Mouse (Mus musculus) forebrain, embryonic 10.5 days (tissue): Measurements from ENCODE around the gene Ubr4. TPM values are rescaled to one million over a fixed set of nuclear protein-coding genes. Genes with fewer than 3 reads are reported as not detected.

Experiments
- DNase-seq: peaks from one replicate; pipeline ENCODE4 v3.0.0-alpha.2; 2017; ENCODE audit warnings: low spot score; ENCODE audit errors: extremely low spot score
- H3K27ac ChIP-seq: fragments of 300-500 bp; sonication (generic); 2 replicates; pipeline ENCODE4 v1.5.1; 2016; ENCODE audit warnings: mild to moderate bottlenecking
- H3K27me3 ChIP-seq: fragments of 300-500 bp; sonication (generic); 2 replicates; pipeline ENCODE4 v1.6.1; 2016; ENCODE audit warnings: mild to moderate bottlenecking; ENCODE audit not compliant: poor library complexity, severe bottlenecking
- H3K36me3 ChIP-seq: fragments of 300-500 bp; sonication (generic); replicated peaks from 2 replicates; pipeline ENCODE4 v1.6.1; 2016; ENCODE audit warnings: mild to moderate bottlenecking, moderate library complexity
- H3K4me1 ChIP-seq: fragments of 300-500 bp; sonication (generic); 2 replicates; pipeline ENCODE4 v1.6.1; 2016
- H3K4me3 ChIP-seq: fragments of 300-500 bp; sonication (generic); 2 replicates; pipeline ENCODE4 v1.5.1; 2016; ENCODE audit warnings: mild to moderate bottlenecking, moderate library complexity
- H3K9me3 ChIP-seq: fragments of 300-500 bp; sonication (generic); 2 replicates; pipeline ENCODE4 v1.6.1; 2016; ENCODE audit warnings: mild to moderate bottlenecking, moderate library complexity
- WGBS: fragments of 180-500 bp; shearing (Covaris S2); methylation state at CpG from one replicate; pipeline ENCODE4 v1.1.7; 2016; 5-methylcytosine and 5-hydroxymethylcytosine counted together
- polyA plus RNA-seq: library from polyadenylated mRNA; unstranded; fragments of >200 nt; fragmentation: Nextera tagmentation; extraction: Ambion mirVana; gene quantifications from 2 replicates; pipeline ENCODE4 v1.2.1, GENCODE M21; 2016

Ubr4 gene
- polyA plus RNA-seq, 1 experiment from 2014 or later, result 63.4 TPM

DNA sequence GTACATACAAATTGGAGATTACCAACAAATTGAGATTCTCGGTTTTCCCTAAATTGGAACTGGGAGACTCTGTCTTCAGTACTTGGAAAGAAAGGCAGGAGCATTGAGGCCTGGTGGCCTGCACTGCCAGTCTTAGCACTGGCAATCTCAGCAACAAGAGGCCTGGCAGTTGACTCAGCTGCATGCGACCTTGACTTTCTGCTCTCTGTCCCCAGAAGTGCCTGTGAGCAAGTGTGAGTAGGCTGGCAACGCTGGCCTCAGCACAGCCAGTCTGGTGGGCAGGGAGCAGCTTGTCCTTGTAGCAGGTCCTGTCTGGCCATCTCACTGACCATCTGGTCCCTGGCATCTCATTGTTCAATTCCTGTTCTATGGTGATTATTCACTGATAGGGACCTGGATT lies 58.9 kb downstream of the Ubr4 start:
- Histone ChIP-seq H3K4me1 (no peaks in the 10 kb centered on the region), H3K4me3 (no peak overlapping the region), H3K36me3 (peaks cover 100% of the 10 kb centered on the region), H3K9me3 (no peaks in the 10 kb centered on the region), H3K27me3 (no peaks in the 10 kb centered on the region), H3K27ac (no peak overlapping the region)
- no peak for DNase-seq
- WGBS, result 93% methylated on average over 3 of the region's 3 CpGs

DNA sequence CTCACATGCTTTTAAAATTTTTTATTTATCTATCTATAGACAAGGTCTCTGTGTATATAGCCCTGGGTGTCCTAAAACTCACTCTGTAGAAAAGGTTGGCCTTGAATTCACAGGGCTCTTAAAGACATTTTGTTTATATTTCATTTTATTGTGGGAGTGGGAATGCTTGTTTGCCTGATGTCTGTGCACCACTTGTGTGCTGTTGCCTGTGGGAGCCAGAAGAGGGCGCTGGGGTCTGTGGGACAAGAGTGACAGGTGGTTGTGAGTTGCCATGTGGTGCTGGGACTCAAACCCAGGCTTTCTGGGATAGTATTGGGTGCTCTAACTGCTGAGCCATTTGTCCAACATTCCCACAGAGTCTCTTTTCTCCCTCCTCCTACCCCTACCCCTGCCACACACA lies 65.5 kb downstream of the Ubr4 start:
- no peak overlapping the region for H3K4me3 ChIP-seq

DNA sequence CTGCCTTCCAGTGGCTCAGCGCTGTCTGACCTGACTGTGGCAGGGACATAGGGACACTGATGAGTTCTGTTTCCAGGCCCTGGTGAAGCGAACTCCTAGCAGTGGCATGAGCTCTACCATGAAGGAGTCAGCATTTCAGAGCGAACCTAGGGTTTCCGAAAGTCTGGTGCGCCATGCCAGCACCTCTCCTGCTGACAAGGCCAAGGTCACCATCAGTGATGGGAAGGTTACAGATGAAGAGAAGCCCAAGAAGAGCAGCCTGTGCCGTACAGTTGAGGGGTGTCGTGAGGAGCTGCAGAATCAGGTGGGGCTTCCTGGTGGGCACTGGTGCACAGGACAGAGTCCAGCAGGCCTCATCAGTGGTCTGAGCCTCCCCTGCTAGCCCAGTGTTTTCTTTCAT lies 69.2 kb downstream of the Ubr4 start:
- no peak overlapping the region for H3K4me3 ChIP-seq
- no peak overlapping the region for H3K27ac ChIP-seq
- H3K4me1 ChIP-seq, result no peaks in the 10 kb centered on the region
- 93% methylated on average over 7 of the region's 7 CpGs for WGBS
- H3K36me3 ChIP-seq, result peaks cover 100% of the 10 kb centered on the region
- H3K27me3 ChIP-seq, result no peaks in the 10 kb centered on the region
- H3K9me3 ChIP-seq, result no peaks in the 10 kb centered on the region
- DNase-seq, result no peak

More for the DNA sequence above, 65.5 kb downstream of the Ubr4 start:
- Histone ChIP-seq H3K27ac (no peak overlapping the region), H3K36me3 (peaks cover 100% of the 10 kb centered on the region), H3K27me3 (no peaks in the 10 kb centered on the region), H3K9me3 (no peaks in the 10 kb centered on the region), H3K4me1 (no peaks in the 10 kb centered on the region)
- 44% methylated on average over 1 of the region's 1 CpGs for WGBS
- no peak for DNase-seq

DNA sequence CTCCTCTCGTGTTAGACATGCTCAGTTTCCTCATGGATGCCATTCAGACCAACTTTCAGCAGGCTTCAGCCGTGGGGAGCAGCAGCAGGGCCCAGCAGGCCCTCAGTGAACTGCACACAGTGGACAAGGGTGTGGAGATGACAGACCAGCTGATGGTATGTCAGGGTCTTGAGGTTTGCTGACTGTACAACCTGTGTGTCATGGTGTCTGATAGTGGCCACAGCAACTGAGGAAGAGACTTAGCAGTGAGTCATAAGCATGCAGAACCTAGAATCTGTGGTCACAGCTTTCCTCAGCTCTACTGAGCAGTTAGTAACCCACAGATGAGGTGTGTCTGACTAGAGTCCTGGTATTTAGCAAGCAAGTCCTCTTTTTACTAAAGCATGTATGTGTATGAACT lies 70.0 kb downstream of the Ubr4 start:
- Histone ChIP-seq H3K27me3 (no peaks in the 10 kb centered on the region), H3K27ac (no peak overlapping the region), H3K4me1 (no peaks in the 10 kb centered on the region), H3K9me3 (no peaks in the 10 kb centered on the region), H3K36me3 (peaks cover 100% of the 10 kb centered on the region), H3K4me3 (no peak overlapping the region)
- DNase-seq, result no peak
- 91% methylated on average over 2 of the region's 2 CpGs for WGBS

DNA sequence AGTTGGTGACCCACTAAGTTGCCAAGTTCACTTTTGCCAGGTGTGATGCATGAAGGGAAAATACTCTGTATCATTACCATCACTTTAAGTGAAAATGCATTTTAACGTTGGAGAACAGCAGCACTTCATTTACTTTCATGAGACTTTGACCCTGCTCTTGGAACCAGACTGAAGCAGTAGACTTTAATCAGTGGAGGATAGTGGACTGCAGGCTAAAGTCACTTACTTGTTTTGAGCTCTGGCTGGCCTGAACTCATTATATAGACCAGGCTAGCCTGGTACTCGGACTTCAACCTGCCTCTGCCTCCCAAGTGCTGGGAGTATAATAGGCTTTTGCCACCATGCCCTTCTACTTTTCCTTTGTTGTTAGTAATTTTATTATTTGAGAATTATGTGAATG lies 70.9 kb downstream of the Ubr4 start:
- H3K4me1 ChIP-seq, result no peaks in the 10 kb centered on the region
- no peak overlapping the region for H3K27ac ChIP-seq
- H3K9me3 ChIP-seq, result no peaks in the 10 kb centered on the region
- DNase-seq, result no peak
- WGBS, result 75% methylated on average over 2 of the region's 2 CpGs
- peaks cover 100% of the 10 kb centered on the region for H3K36me3 ChIP-seq
- H3K4me3 ChIP-seq, result no peak overlapping the region
- H3K27me3 ChIP-seq, result no peaks in the 10 kb centered on the region

DNA sequence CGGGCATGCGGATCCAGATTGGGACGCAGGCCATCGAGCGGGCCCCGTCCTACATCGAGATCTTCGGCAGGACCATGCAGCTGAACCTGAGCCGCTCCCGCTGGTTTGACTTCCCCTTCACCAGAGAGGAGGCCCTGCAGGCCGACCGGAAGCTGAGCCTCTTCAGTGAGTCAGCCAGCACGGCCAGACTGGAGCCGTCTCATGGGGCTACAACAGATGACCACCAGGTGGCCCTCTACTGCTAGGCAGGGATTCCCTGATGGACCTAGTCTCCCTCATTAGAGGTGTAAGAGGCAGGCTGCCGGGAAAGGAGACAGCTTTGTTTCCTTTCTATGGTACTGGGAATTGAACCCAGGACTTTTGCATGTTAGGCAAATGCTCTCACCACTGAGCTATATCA lies 77.8 kb downstream of the Ubr4 start:
- no peak overlapping the region for H3K27ac ChIP-seq
- H3K4me1 ChIP-seq, result no peaks in the 10 kb centered on the region
- peaks cover 100% of the 10 kb centered on the region for H3K36me3 ChIP-seq
- WGBS, result 57% methylated on average over 15 of the region's 15 CpGs
- no peaks in the 10 kb centered on the region for H3K27me3 ChIP-seq
- H3K4me3 ChIP-seq, result no peak overlapping the region
- peak; percentile 53 for DNase-seq
- no peaks in the 10 kb centered on the region for H3K9me3 ChIP-seq

DNA sequence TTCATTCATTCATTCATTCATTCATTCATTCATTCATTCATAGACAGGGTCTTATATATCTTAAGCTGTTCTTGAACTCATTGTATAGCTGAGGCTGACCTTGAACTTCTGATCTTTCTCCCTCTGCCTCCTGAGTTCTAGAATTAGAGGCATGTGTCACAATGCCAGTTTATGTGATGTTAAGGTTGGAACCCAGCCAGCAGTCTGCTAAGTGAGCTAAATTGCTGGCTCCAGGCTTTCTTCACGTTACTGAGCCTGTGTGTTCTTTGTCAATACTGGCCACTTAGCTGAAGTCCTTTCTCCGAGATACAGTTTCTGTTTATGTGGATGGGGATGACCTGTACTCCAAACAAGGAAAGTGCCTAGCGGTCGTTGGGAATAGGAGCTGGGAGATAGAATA lies 78.5 kb downstream of the Ubr4 start:
- DNase-seq, result no peak
- Histone ChIP-seq H3K36me3 (peaks cover 100% of the 10 kb centered on the region), H3K9me3 (no peaks in the 10 kb centered on the region), H3K4me3 (no peak overlapping the region), H3K27ac (no peak overlapping the region), H3K27me3 (no peaks in the 10 kb centered on the region), H3K4me1 (no peaks in the 10 kb centered on the region)
- WGBS, result 91% methylated on average over 4 of the region's 4 CpGs

DNA sequence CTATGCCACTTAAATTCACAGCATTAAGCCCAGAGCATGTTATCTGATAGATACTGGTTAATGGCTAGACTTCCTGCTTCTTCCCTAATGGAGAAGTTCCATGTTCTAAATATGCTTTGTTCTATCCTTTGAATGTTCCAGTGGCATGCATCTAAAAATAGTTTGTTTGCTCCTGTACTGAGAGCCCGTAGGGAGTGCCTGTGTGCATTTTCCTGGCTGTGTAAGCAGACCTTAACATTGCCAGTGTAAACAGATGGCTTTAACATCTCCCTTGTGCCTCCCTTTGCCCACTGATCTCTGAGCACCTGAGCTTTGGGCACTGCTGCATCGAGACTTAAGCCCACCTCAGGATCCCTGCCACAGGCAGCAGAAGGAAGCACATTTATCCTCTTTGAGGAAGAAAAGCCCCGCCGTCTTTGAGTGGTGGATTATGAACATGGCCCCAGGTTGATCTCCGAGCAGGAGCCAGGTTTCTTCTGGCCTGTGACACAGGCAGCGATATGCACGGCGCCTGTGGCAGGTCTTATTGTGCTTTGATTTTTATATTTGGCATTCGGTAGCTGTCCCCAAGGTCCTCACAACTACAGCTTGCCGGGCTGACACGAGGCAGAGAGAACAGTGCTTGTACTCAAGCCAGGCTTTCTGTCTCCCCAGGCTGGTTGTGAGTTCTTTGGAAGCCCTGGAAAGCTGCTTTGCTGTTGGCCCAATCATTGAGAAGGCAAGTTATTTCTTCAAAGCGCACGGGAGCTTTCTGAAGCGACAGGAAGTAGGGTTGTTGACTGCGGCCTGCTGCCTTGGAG lies 80.8 kb downstream of the Ubr4 start:
- DNase-seq, result no peak
- H3K4me3 ChIP-seq, result no peak overlapping the region
- no peaks in the 10 kb centered on the region for H3K27me3 ChIP-seq
- H3K9me3 ChIP-seq, result no peaks in the 10 kb centered on the region
- peaks cover 100% of the 10 kb centered on the region for H3K36me3 ChIP-seq
- no peak overlapping the region for H3K27ac ChIP-seq
- H3K4me1 ChIP-seq, result no peaks in the 10 kb centered on the region
- WGBS, result 94% methylated on average over 15 of the region's 15 CpGs

DNA sequence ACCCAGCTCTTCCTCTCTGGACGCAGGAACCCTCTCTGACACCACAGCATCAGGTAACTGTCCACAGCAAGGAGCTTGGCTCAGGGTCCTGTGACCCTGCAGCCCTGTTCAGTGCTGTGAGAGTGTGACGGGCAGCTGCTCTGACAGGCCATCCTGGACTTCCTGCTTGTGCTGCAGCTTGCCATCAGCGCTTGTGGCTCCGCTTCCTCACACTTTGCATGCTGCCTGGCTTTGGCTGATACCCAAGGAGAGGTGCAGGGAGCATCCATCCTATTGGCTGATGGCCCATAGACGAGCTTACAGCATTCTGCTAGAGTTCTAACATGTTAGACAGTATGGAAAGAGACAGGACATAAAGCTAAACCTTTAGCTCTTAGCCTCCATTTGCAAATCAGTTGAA lies 88.8 kb downstream of the Ubr4 start:
- DNase-seq, result no peak
- Histone ChIP-seq H3K4me3 (no peak overlapping the region), H3K27ac (no peak overlapping the region), H3K27me3 (no peaks in the 10 kb centered on the region), H3K9me3 (no peaks in the 10 kb centered on the region), H3K4me1 (no peaks in the 10 kb centered on the region), H3K36me3 (peaks cover 99% of the 10 kb centered on the region)
- 97% methylated on average over 5 of the region's 5 CpGs for WGBS

DNA sequence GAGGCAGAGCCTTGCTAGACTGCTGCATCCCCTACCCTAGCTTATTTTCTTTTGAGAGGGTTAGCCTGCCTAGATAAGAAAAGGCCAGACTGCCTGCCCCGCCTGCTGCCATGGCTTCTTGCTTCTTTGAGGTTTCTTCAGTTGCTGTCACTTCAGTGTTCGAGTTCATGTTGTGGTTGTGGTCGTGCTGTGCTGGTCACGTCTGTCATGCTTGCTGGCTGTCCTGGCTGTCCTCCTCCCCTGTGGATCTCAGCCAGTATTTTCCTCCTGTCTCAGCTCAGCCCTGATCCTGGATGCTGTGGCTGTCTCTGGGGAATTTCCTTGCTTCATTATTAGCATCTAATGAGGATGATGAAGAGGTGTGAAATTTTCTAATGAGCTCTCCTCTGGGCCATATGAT lies 89.4 kb downstream of the Ubr4 start:
- Histone ChIP-seq H3K9me3 (no peaks in the 10 kb centered on the region), H3K27ac (no peak overlapping the region), H3K4me1 (no peaks in the 10 kb centered on the region), H3K36me3 (peaks cover 99% of the 10 kb centered on the region), H3K27me3 (no peaks in the 10 kb centered on the region), H3K4me3 (no peak overlapping the region)
- WGBS, result 86% methylated on average over 4 of the region's 4 CpGs
- no peak for DNase-seq

DNA sequence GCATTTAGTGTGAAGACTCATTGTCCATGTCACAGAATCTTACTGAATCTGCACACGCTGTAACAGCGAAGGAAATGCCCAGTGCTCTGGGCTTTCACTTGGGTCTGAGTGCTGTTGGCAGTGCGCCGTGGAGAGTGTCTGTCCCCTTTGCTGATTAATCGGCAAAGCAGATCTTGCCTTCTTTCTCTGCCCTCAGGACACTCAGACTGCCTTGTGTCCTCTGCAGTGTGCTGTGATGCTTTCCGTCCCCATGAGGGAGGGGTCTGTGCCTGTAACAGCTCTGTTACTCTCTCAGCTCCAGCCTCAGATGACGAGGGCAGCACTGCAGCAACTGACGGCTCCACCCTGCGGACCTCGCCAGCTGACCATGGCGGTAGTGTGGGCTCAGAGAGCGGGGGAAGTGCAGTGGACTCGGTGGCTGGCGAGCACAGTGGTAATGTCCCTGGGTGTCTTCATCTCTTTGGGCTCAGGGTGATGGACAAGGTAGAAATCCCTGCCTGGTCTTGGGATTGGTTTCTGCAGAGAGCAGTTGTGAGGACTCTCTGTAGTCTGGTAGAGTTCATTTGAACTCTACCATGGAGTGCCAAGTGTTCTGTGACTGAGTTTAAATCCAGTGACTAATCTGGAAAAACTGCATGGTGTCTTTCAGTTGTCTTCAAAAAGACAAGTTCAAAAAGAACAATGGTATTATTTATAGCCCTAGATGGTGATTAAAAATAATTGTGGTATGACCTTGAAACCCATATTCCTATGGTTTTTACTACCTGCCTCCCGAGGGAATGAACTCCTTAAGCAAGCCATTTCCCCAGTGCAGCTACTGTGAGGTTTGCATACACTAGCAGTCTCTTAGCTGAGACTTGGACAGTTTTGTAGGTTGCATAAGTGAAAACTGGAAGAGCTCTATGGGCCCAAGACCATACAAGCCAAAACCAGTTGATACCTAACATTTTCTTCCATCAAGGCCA lies 90.3 kb downstream of the Ubr4 start:
- DNase-seq, result no peak
- Histone ChIP-seq H3K36me3 (peaks cover 99% of the 10 kb centered on the region), H3K27ac (no peak overlapping the region), H3K4me1 (no peaks in the 10 kb centered on the region), H3K4me3 (no peak overlapping the region), H3K9me3 (no peaks in the 10 kb centered on the region), H3K27me3 (no peaks in the 10 kb centered on the region)
- WGBS, result 91% methylated on average over 15 of the region's 15 CpGs

DNA sequence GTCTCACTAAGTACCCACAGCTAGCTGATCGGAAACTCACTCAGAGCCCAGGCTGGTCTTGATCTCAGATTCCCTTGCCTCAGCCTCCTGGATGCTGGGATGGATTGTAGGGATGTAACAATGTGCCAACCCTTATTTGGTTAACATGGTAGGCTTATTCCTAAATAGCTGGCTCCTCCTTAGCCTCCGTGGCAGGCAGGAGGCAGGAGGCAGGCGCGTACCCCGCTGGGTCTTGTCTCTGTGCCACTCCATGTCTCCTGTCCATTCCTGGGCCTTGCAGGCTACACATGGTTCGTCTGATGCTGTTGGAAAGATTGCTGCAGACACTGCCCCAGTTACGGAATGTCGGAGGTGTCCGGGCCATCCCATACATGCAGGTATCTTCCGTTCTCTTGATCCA lies 91.9 kb downstream of the Ubr4 start:
- no peaks in the 10 kb centered on the region for H3K9me3 ChIP-seq
- no peak overlapping the region for H3K27ac ChIP-seq
- no peaks in the 10 kb centered on the region for H3K27me3 ChIP-seq
- no peak for DNase-seq
- H3K4me3 ChIP-seq, result no peak overlapping the region
- 95% methylated on average over 10 of the region's 10 CpGs for WGBS
- H3K4me1 ChIP-seq, result no peaks in the 10 kb centered on the region
- H3K36me3 ChIP-seq, result peaks cover 99% of the 10 kb centered on the region

DNA sequence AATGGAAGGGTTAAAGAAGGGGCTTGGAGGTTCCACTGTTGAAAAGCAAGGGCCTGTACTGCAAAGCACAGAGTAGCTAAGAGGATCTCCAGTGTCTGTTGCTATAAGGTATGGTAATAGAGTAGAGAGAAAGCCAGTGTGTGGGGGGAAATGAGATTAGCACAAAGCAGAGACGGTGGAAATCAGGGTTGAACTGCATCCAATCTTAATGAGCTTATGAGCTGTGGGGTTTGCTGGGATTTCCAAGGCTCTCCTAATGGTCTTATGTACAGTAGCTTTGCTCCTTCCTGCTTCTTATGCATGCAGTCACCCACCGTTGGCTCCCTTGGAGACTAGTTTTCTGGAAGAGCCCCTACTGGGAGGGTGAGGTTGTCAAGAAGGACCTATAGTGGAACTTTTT lies 93.8 kb downstream of the Ubr4 start:
- H3K4me1 ChIP-seq, result no peaks in the 10 kb centered on the region
- H3K27me3 ChIP-seq, result no peaks in the 10 kb centered on the region
- DNase-seq, result no peak
- H3K9me3 ChIP-seq, result no peaks in the 10 kb centered on the region
- no peak overlapping the region for H3K4me3 ChIP-seq
- 91% methylated on average over 2 of the region's 2 CpGs for WGBS
- peaks cover 99% of the 10 kb centered on the region for H3K36me3 ChIP-seq
- no peak overlapping the region for H3K27ac ChIP-seq
